Mouse (Mus musculus) olfactory bulb, adult 2 months (tissue): ENCODE data around the gene Nisch.

Experiments
- CTCF ChIP-seq: fragments of 200-500 bp; IDR thresholded peaks from 2 replicates; pipeline ENCODE4 v1.5.1; 2012; ENCODE audit warnings: low read depth, mild to moderate bottlenecking, low read length, moderate library complexity; ENCODE audit not compliant: insufficient read depth
- POLR2A ChIP-seq: fragments of 200-500 bp; IDR thresholded peaks from 2 replicates; pipeline ENCODE4 v1.6.1; 2012; ENCODE audit warnings: mild to moderate bottlenecking, low read depth, low read length, moderate library complexity; ENCODE audit not compliant: insufficient read depth

DNA sequence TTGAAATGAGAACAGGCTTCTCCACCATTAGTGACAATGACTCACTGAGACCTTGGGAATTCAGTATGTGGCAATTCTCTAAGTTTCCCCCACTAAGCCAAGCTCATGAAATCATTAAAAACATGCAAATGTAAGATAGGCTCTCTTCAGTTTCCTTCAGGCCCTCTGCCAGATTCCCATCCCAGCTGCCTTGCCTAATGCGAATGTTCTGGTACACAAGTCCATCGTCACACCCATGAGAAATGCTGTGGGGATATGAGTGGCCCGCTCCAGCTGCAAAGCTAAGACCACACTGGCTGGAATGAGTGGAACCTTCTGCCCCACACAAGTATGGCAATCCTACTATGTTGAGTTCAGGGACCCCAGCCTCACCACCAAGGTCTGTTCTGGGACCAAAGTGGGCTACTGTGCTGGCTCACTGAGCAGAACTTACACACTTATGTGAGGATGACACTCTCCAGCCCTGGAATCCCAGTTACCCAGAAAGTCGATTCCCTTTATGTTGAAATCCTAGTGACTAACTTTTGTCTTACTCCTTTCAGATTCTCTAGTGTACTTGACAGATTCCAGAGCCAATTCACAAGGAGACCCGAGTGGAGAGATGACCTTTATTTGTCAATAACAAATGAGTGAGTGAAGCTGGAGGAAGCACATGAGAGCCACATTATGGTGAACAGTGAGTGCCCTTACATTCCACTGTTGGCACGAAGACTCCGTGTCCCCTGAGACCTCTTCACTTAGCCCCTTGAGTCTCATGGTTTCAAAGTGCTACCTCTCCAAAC, 20.5 kb upstream of the Nisch start:
- TF ChIP-seq CTCF (no peak), POLR2A (no peak)
